Mouse (Mus musculus) kidney, postnatal 0 days (tissue): ENCODE measurements at regions not wholly inside any gene's neighbourhood (a gene's known extent, or its start where the extent isn't known, plus 50 kb on each side); places are given as distances from the start of the nearest gene placed in this dataset.
A peak's percentile ranks its signal among the peaks of the same experiment; 100 is the strongest.

Experiments used
- ATAC-seq: fragments of 200-750 bp; cut with Nextera tagmentation; replicated peaks from 2 replicates; pipeline ENCODE4 v1.8.0; 2017; ENCODE audit warnings: low read depth, moderate number of reproducible peaks, moderate TSS enrichment, moderate library complexity; ENCODE audit not compliant: low FRiP score
- DNase-seq: peaks from one replicate; pipeline ENCODE4 v3.0.0-alpha.2; 2016; ENCODE audit warnings: low spot score
- H3K27ac ChIP-seq: fragments of 300-500 bp; sonication (generic); 2 replicates; pipeline ENCODE4 v1.5.1; 2014; ENCODE audit warnings: mild to moderate bottlenecking
- H3K27me3 ChIP-seq: fragments of 300-500 bp; sonication (generic); 2 replicates; pipeline ENCODE4 v1.6.1; 2014; ENCODE audit warnings: low read length, mixed read lengths; ENCODE audit not compliant: insufficient read depth
- H3K36me3 ChIP-seq: fragments of 300-500 bp; sonication (generic); 2 replicates; pipeline ENCODE4 v1.6.1; 2014; ENCODE audit warnings: low read length, mixed read lengths; ENCODE audit not compliant: insufficient read depth
- H3K4me1 ChIP-seq: fragments of 300-500 bp; sonication (generic); replicated peaks from 2 replicates; pipeline ENCODE4 v1.6.1; 2014; ENCODE audit warnings: antibody characterized with exemption, low read length, mixed read lengths; ENCODE audit not compliant: insufficient read depth
- H3K4me2 ChIP-seq: fragments of 300-500 bp; sonication (generic); 2 replicates; pipeline ENCODE4 v1.6.1; 2014; ENCODE audit warnings: mild to moderate bottlenecking, low read length, moderate library complexity, mixed read lengths
- H3K4me3 ChIP-seq: fragments of 300-500 bp; sonication (generic); replicated peaks from 2 replicates; pipeline ENCODE4 v1.5.1; 2014; ENCODE audit warnings: low read depth, low read length
- H3K9ac ChIP-seq: fragments of 300-500 bp; sonication (generic); 2 replicates; pipeline ENCODE4 v1.6.1; 2014; ENCODE audit warnings: low read depth, low read length
- H3K9me3 ChIP-seq: fragments of 300-500 bp; sonication (generic); replicated peaks from 2 replicates; pipeline ENCODE4 v1.6.1; 2016; ENCODE audit warnings: low read length, inconsistent platforms, mixed read lengths
- CTCF ChIP-seq: IDR thresholded peaks from 2 replicates; pipeline ENCODE4 v1.5.1; 2016; ENCODE audit warnings: antibody characterized with exemption, low read depth, mild to moderate bottlenecking, moderate library complexity
- WGBS: fragments of 180-500 bp; shearing (Covaris S2); extraction: QIAGEN DNeasy Blood & Tissue Kit; methylation state at CpG from one replicate; pipeline ENCODE4 v1.1.7; 2014; 5-methylcytosine and 5-hydroxymethylcytosine counted together

DNA sequence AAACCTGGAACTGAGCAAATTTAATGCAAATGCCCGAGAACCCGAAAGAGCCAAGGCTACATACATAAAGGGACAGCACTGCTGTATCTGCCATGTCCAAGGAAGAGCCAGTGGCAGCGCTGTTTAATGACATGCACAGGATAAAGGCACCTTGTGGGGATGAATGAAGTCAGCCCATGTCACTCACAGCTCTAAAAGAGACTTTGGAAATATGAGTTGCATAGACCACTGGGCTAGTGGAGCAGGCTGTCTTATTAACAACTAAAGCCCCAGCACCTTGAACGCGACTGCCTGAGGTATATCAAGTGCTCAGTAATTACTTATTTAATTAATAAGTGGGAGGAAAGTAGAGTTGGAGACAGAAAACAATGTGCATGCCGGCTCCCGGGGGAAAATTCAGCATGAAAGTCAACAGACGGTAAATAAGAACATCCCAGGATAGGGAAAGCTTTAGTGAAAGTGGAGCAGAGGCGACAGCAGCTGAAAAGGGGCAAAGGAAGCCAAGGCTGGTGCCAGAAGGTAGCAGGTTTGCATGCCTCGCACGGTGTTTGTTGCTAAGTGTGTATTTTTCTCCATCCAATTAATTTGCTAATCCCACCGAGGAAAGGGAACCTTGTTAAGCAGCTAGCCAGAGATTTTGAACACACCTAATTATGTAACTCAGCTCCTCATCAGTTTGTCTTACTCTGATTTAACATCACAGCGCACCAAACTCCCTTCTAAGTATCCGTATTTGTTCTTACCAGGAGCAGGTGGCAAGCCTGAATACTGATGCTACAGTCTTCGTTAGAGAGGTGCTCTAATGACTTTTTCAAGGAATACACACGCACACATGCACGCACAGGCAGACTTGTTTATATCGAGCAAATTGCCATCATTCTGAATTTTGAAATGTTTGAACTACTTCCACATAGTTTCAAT, 167.4 kb downstream of the Triml1 start:
- Histone ChIP-seq H3K4me1 (no peaks in the 10 kb centered on the region), H3K36me3 (no peaks in the 10 kb centered on the region), H3K27me3 (no peaks in the 10 kb centered on the region), H3K9me3 (no peaks in the 10 kb centered on the region), H3K9ac (no peak overlapping the region), H3K4me2 (no peak overlapping the region), H3K27ac (no peak overlapping the region), H3K4me3 (no peak overlapping the region)
- no peak for ATAC-seq
- no peak for DNase-seq
- no peak for TF ChIP-seq CTCF
- WGBS = 77% methylated on average over 18 of the region's 18 CpGs

DNA sequence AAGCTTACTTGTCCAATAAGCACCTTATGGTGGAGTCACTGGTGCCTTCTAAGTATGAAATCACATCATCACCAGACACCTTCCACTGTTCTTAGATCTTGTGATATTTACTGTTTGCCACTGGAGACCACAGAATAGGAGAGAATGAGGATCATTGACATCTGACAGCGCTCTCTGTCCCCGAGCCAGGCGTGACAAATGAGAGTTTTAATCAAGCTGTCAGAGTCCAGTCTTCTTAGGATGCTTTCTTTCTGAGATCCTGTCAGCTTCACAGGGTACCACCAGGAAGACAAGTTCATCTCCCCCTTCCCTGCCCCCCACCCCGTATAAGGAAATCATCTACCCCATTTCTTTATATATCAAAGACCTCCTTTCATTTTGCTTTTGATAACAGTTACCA, 168.7 kb downstream of the Triml1 start:
- DNase-seq (no peak), ATAC-seq (no peak)
- TF ChIP-seq CTCF = no peak
- Histone ChIP-seq H3K36me3 (no peaks in the 10 kb centered on the region), H3K9me3 (no peaks in the 10 kb centered on the region), H3K27ac (no peak overlapping the region), H3K4me1 (no peaks in the 10 kb centered on the region), H3K27me3 (no peaks in the 10 kb centered on the region), H3K9ac (no peak overlapping the region), H3K4me3 (no peak overlapping the region), H3K4me2 (no peak overlapping the region)
- WGBS = 78% methylated on average over 4 of the region's 4 CpGs

DNA sequence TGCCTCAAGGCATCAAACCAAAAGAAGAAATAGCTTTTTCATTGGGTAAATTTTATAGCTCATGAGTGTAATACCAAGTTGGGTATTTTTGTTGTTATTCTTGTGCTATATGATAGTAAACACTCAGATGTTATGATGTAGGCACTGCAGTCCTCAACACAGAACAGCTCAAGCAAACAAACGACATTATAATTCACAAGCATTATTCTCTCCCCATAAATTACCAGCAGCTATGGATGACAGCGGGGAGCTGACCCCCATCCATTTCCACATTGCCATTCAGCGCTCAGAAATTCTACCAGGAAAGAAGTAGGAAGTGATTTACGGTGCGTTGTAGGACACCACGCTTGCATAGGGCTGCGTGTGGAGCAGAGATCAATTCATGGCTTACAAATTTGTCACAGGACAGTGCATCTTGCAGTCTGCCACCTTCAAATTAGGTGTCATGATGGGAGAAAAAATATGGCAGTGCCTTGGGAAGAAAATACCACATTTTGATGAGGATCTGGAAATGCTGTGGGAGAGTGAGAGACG, 173.4 kb downstream of the Triml1 start:
- WGBS = 25% methylated on average over 8 of the region's 8 CpGs
- no peaks in the 10 kb centered on the region for H3K4me1 ChIP-seq
- DNase-seq (peak; percentile 19), ATAC-seq (no peak)
- no peaks in the 10 kb centered on the region for H3K9me3 ChIP-seq
- H3K4me2 ChIP-seq = 0 out of 2 replicates have a peak overlapping the region, but pooled peaks have one; percentile 4
- no peak for TF ChIP-seq CTCF
- H3K36me3 ChIP-seq = no peaks in the 10 kb centered on the region
- H3K27me3 ChIP-seq = no peaks in the 10 kb centered on the region
- H3K9ac ChIP-seq = no peak overlapping the region
- no peak overlapping the region for H3K4me3 ChIP-seq
- no peak overlapping the region for H3K27ac ChIP-seq

DNA sequence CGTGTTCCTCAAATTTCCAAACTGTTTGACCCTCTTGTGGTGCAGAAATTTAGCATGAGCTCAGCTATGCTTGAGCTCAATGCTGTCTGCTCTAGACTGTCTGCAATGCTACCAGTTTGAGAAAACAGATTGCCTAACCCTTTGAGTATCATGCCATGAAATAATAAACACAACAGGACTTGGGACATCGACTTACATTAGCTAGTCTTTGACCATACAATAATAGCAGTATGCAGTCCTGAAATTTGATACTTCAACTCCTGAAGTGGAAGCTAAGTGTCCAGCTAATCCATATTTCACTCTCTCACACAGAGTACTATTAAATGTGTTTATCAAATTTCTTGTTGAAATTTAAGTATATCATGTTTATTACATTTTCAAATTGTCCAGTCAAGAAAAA, 176.8 kb downstream of the Triml1 start:
- no peaks in the 10 kb centered on the region for H3K4me1 ChIP-seq
- no peak overlapping the region for H3K9ac ChIP-seq
- TF ChIP-seq CTCF = no peak
- no peaks in the 10 kb centered on the region for H3K9me3 ChIP-seq
- H3K4me3 ChIP-seq = no peak overlapping the region
- H3K27ac ChIP-seq = no peak overlapping the region
- no peaks in the 10 kb centered on the region for H3K36me3 ChIP-seq
- H3K27me3 ChIP-seq = no peaks in the 10 kb centered on the region
- peak; percentile 40 for DNase-seq
- no peak overlapping the region for H3K4me2 ChIP-seq
- ATAC-seq = no peak
- WGBS = 36% methylated on average over 2 of the region's 2 CpGs

GRCm38 (mm10) chr8:42958052-42958805, 183.1 kb downstream of the Triml1 start:
- ATAC-seq = no peak
- WGBS = 78% methylated on average over 11 of the region's 11 CpGs
- H3K4me3 ChIP-seq = no peak overlapping the region
- H3K27ac ChIP-seq = no peak overlapping the region
- H3K4me1 ChIP-seq = no peaks in the 10 kb centered on the region
- H3K36me3 ChIP-seq = no peaks in the 10 kb centered on the region
- no peak for DNase-seq
- no peaks in the 10 kb centered on the region for H3K27me3 ChIP-seq
- no peak overlapping the region for H3K9ac ChIP-seq
- H3K4me2 ChIP-seq = no peak overlapping the region
- no peaks in the 10 kb centered on the region for H3K9me3 ChIP-seq
- no peak for TF ChIP-seq CTCF

- no peak for TF ChIP-seq CTCF
- Histone ChIP-seq H3K4me1 (no peaks in the 10 kb centered on the region), H3K4me3 (no peak overlapping the region), H3K9ac (no peak overlapping the region), H3K27ac (no peak overlapping the region), H3K27me3 (no peaks in the 10 kb centered on the region), H3K9me3 (no peaks in the 10 kb centered on the region), H3K4me2 (no peak overlapping the region), H3K36me3 (no peaks in the 10 kb centered on the region)
- WGBS = 93% methylated on average over 3 of the region's 3 CpGs
- ATAC-seq (no peak), DNase-seq (no peak)
Observed at GRCm38 (mm10) chr8:42932609-42933008, 208.7 kb downstream of the Triml1 start.
